In genomic region chr5:35395566-35396440, GRCm38 (mm10) we compare ENCODE assay signal across 18 mouse cellular contexts. TPM values are rescaled to one million over a fixed set of nuclear protein-coding genes. Genes with fewer than 3 reads are reported as not detected.
A peak's percentile ranks its signal among the peaks of the same experiment; 100 is the strongest.
DNase-seq lines count a peak whose midpoint lies in the region; ATAC-seq and TF ChIP-seq lines count a peak whose summit lies in the region.
"Had no signal": no experiment of that assay in that cellular context is flagged by ENCODE, and none has a peak within 500 bp of the region (broad histone marks: within the 10 kb centered on the region; RNA-seq: fewer than 3 reads in every experiment).

No protein-coding gene starts in this region.

- intact Hi-C loops in heart, adult 2 months (cut with DNase I), result no loop called here

- TF ChIP-seq CTCF in heart, adult 2 months (IDR thresholded peaks at IDR 0.05), result no peak
- TF ChIP-seq CTCF in liver, postnatal 0 days (IDR thresholded peaks at IDR 0.05; ENCODE audit: low read depth), result no peak

- H3K4me3 ChIP-seq in heart, embryonic 14.5 days (ENCODE audit: control insufficient read depth in 1 of 2, insufficient read depth in 1 of 2, low read depth in 1 of 2, low read length in 2 of 2), result peak overlapping the region in 1 of 2 experiments; percentile 24; a peak in 2 of 4 replicates
- H3K4me3 ChIP-seq in heart, adult 2 months, result no peak overlapping the region
- H3K4me3 ChIP-seq in liver, embryonic 11.5 days (ENCODE audit: low read depth, low read length), result no peak overlapping the region
- H3K4me3 ChIP-seq in liver, postnatal 0 days (ENCODE audit: low read depth, low read length), result no peak overlapping the region
- peak overlapping the region; percentile 33; the same call in 1 of the 2 replicates for H3K4me3 ChIP-seq in embryonic facial prominence, embryonic 10.5 days
- H3K4me3 ChIP-seq in limb, embryonic 10.5 days, result no peak overlapping the region
- H3K4me3 ChIP-seq: midbrain, embryonic 15.5 days had no signal

- TF ChIP-seq POLR2A in heart, adult 2 months (IDR thresholded peaks at IDR 0.05; ENCODE audit: insufficient read depth, low read depth, low read length), result no peak

- no peak overlapping the region for H3K9ac ChIP-seq in heart, embryonic 14.5 days (ENCODE audit: low read length)
- no peak overlapping the region for H3K9ac ChIP-seq in heart, adult 2 months (ENCODE audit: low read depth, low read length)
- H3K9ac ChIP-seq in liver, embryonic 11.5 days (ENCODE audit: low read depth, low read length), result no peak overlapping the region
- H3K9ac ChIP-seq in liver, postnatal 0 days (replicated peaks), result no peak overlapping the region
- H3K9ac ChIP-seq: midbrain, embryonic 15.5 days had no signal

- peaks cover 97% of the 10 kb centered on the region for H3K27me3 ChIP-seq in heart, embryonic 14.5 days (ENCODE audit: control insufficient read depth, insufficient read depth, low read length)
- H3K27me3 ChIP-seq in heart, adult 2 months (ENCODE audit: control insufficient read depth, insufficient read depth, low read length), result peaks cover 36% of the 10 kb centered on the region
- peaks cover 97% of the 10 kb centered on the region for H3K27me3 ChIP-seq in liver, embryonic 11.5 days (replicated peaks; ENCODE audit: control insufficient read depth, insufficient read depth, low read length)
- peaks cover 98% of the 10 kb centered on the region for H3K27me3 ChIP-seq in liver, postnatal 0 days (ENCODE audit: insufficient read depth, low read length)
- H3K27me3 ChIP-seq in embryonic facial prominence, embryonic 10.5 days (replicated peaks; ENCODE audit: low read depth, poor library complexity, severe bottlenecking), result peaks cover 100% of the 10 kb centered on the region
- H3K27me3 ChIP-seq in limb, embryonic 10.5 days (ENCODE audit: low read depth, poor library complexity, severe bottlenecking), result peaks cover 100% of the 10 kb centered on the region

- peaks cover 2 to 14% of the 10 kb centered on the region in 2 experiments; a peak in 3 of 4 replicates for H3K4me1 ChIP-seq in heart, embryonic 14.5 days (ENCODE audit: control insufficient read depth in 2 of 2, insufficient read depth in 2 of 2, low read length in 2 of 2)
- no peaks in the 10 kb centered on the region for H3K4me1 ChIP-seq in heart, adult 2 months (ENCODE audit: control insufficient read depth, insufficient read depth, low read length)
- no peaks in the 10 kb centered on the region for H3K4me1 ChIP-seq in liver, embryonic 11.5 days (replicated peaks; ENCODE audit: control insufficient read depth, insufficient read depth, low read length)
- peaks cover 4% of the 10 kb centered on the region for H3K4me1 ChIP-seq in liver, postnatal 0 days (ENCODE audit: insufficient read depth)
- peaks cover 43% of the 10 kb centered on the region for H3K4me1 ChIP-seq in embryonic facial prominence, embryonic 10.5 days
- peaks cover 38% of the 10 kb centered on the region for H3K4me1 ChIP-seq in limb, embryonic 10.5 days

- H3K9me3 ChIP-seq in heart, embryonic 14.5 days (ENCODE audit: control insufficient read depth, low read length), result no peaks in the 10 kb centered on the region
- H3K9me3 ChIP-seq in liver, embryonic 11.5 days (ENCODE audit: control insufficient read depth, low read length), result no peaks in the 10 kb centered on the region
- H3K9me3 ChIP-seq in liver, postnatal 0 days (ENCODE audit: low read length), result no peaks in the 10 kb centered on the region
- H3K9me3 ChIP-seq in embryonic facial prominence, embryonic 10.5 days, result no peaks in the 10 kb centered on the region
- no peaks in the 10 kb centered on the region for H3K9me3 ChIP-seq in limb, embryonic 10.5 days (replicated peaks)
- H3K9me3 ChIP-seq: midbrain, embryonic 15.5 days had no signal

- no peaks in the 10 kb centered on the region for H3K79me2 ChIP-seq in heart, adult 2 months (replicated peaks; ENCODE audit: control insufficient read depth, insufficient read depth, low read length)

- no peak for DNase-seq in heart, adult 2 months
- no peak for DNase-seq in liver, embryonic 11.5 days (ENCODE audit: low spot score)
- no peak for DNase-seq in liver, postnatal 0 days
- peak; percentile 52 for DNase-seq in embryonic facial prominence, embryonic 10.5 days (ENCODE audit: low spot score)
- DNase-seq in limb, embryonic 10.5 days (ENCODE audit: low spot score), result peak; percentile 57
- no peak for DNase-seq in right cerebral cortex, postnatal 14 days
- DNase-seq in yolk sac, embryonic 10.5 days (ENCODE audit: low spot score), result no peak
- DNase-seq: cerebellum, adult 18-20 months; embryo, embryonic 11 days; gastrocnemius, postnatal 14 days; lung, adult 2 months had no signal

- TF ChIP-seq EP300 in heart, adult 2 months (IDR thresholded peaks at IDR 0.05; ENCODE audit: insufficient read depth, low read depth, low read length), result no peak
- no peak for TF ChIP-seq EP300 in liver, postnatal 0 days (IDR thresholded peaks at IDR 0.05; ENCODE audit: low read depth)

- peak overlapping the region; percentile 23; the same call in 1 of the 2 replicates for H3K4me2 ChIP-seq in heart, embryonic 14.5 days (ENCODE audit: low read length)
- H3K4me2 ChIP-seq in liver, embryonic 11.5 days, result peak overlapping the region; percentile 13; the same call in 1 of the 2 replicates
- no peak overlapping the region for H3K4me2 ChIP-seq in liver, postnatal 0 days (ENCODE audit: low read depth, low read length)
- H3K4me2 ChIP-seq: midbrain, embryonic 15.5 days had no signal

- no peaks in the 10 kb centered on the region for H3K36me3 ChIP-seq in heart, embryonic 14.5 days (ENCODE audit: control insufficient read depth, insufficient read depth, low read length)
- H3K36me3 ChIP-seq in heart, adult 2 months (ENCODE audit: control insufficient read depth, insufficient read depth, low read length), result no peaks in the 10 kb centered on the region
- no peaks in the 10 kb centered on the region for H3K36me3 ChIP-seq in liver, embryonic 11.5 days (ENCODE audit: control insufficient read depth, insufficient read depth, low read length)
- H3K36me3 ChIP-seq in liver, postnatal 0 days (replicated peaks; ENCODE audit: insufficient read depth, low read length), result no peaks in the 10 kb centered on the region
- H3K36me3 ChIP-seq in embryonic facial prominence, embryonic 10.5 days (replicated peaks), result no peaks in the 10 kb centered on the region
- H3K36me3 ChIP-seq in limb, embryonic 10.5 days, result no peaks in the 10 kb centered on the region
- H3K36me3 ChIP-seq: midbrain, embryonic 15.5 days had no signal

- 8% methylated on average over 9 of the region's 9 CpGs for WGBS in heart, embryonic 14.5 days
- WGBS in heart, adult 2 months, result 11% methylated on average over 9 of the region's 9 CpGs
- whole genome bisulfite sequencing in liver, embryonic 11.5 days, result 6% methylated on average over 9 of the region's 9 CpGs
- 6% methylated on average over 9 of the region's 9 CpGs for WGBS in liver, postnatal 0 days (ENCODE audit: insufficient replicate concordance)
- 3% methylated on average over 9 of the region's 9 CpGs for WGBS in embryonic facial prominence, embryonic 10.5 days
- 3% methylated on average over 9 of the region's 9 CpGs for WGBS in limb, embryonic 10.5 days

- ATAC-seq in heart, embryonic 14.5 days (ENCODE audit: insufficient number of reproducible peaks, insufficient read depth, low FRiP score, low read depth), result no peak
- no peak for ATAC-seq in liver, embryonic 11.5 days (replicated peaks; ENCODE audit: low FRiP score)
- no peak for ATAC-seq in liver, postnatal 0 days
- ATAC-seq: forebrain, embryonic 14.5 days; inflammation-experienced regulatory T-cells, adult 6 months; midbrain, embryonic 15.5 days had no signal

- no peak overlapping the region for H3K27ac ChIP-seq in heart, embryonic 14.5 days (replicated peaks in 1 of 2; ENCODE audit: control insufficient read depth in 1 of 2, insufficient read depth in 1 of 2, low read depth in 2 of 2, low read length in 2 of 2)
- no peak overlapping the region for H3K27ac ChIP-seq in heart, adult 2 months
- no peak overlapping the region for H3K27ac ChIP-seq in liver, embryonic 11.5 days (ENCODE audit: low read depth, low read length)
- H3K27ac ChIP-seq in liver, postnatal 0 days (ENCODE audit: low read depth), result no peak overlapping the region
- H3K27ac ChIP-seq in embryonic facial prominence, embryonic 10.5 days (replicated peaks), result no peak overlapping the region
- H3K27ac ChIP-seq in limb, embryonic 10.5 days, result no peak overlapping the region
- H3K27ac ChIP-seq: midbrain, embryonic 15.5 days had no signal

RNA-seq across cellular contexts. Expression of gene Hmx1, which starts 6.9 kb away (rescaled TPM):
- not detected in 2 replicates for polyA plus RNA-seq in heart, embryonic 14.5 days (2014; fragmentation: Nextera tagmentation; extraction: Ambion mirVana)
- not detected for total RNA-seq in heart, adult 2 months (2021)
- polyA plus RNA-seq in heart, adult 2 months (2012; rRNA removed), result not detected in 2 replicates
- polyA plus RNA-seq in liver, embryonic 11.5 days (2014; fragmentation: Nextera tagmentation; extraction: Ambion mirVana), result not detected in 2 replicates
- polyA plus RNA-seq in liver, postnatal 0 days (2015; fragmentation: Nextera tagmentation; extraction: Ambion mirVana), result not detected in 2 replicates
- 3.4 and 5.5 TPM in 2 replicates for polyA plus RNA-seq in embryonic facial prominence, embryonic 10.5 days (2016; fragmentation: Nextera tagmentation; extraction: Ambion mirVana)
- 0.13 and 0.35 TPM in 2 replicates for polyA plus RNA-seq in limb, embryonic 10.5 days (2016; fragmentation: Nextera tagmentation; extraction: Ambion mirVana)
- total RNA-seq: CH12.LX; gastrocnemius, postnatal 14 days; layer of hippocampus, adult 8-10 months; left cerebral cortex, postnatal 25 days had no signal
- polyA plus RNA-seq: forebrain, embryonic 14.5 days; inflammation-experienced regulatory T-cells, adult 6 months; lung, adult 2 months; midbrain, embryonic 15.5 days had no signal

Comparison
In these comparisons a context has a peak if more than half of its experiments do, and no peak if none do; other contexts are left out.
1. DNase-seq: peak in embryonic facial prominence, embryonic 10.5 days (single experiment) and limb, embryonic 10.5 days (single experiment); none in heart, adult 2 months (0 of 2), liver, embryonic 11.5 days (single experiment), liver, postnatal 0 days (single experiment), right cerebral cortex, postnatal 14 days (single experiment) and yolk sac, embryonic 10.5 days (single experiment).